Mouse (Mus musculus): Measurements from ENCODE around the gene Lima1. TPM values are rescaled to one million over a fixed set of nuclear protein-coding genes. Genes with fewer than 3 reads are reported as not detected.
A peak's percentile ranks its signal among the peaks of the same experiment; 100 is the strongest.

Lima1 gene
- total and polyA plus RNA-seq, 2 experiments from 2014 or later = 6.9 to 8.0 TPM

- Histone ChIP-seq H3K27ac (no peak overlapping the region), H3K27me3 (ENCODE audit: insufficient read depth, low read length) (no peaks in the 10 kb centered on the region), H3K4me1 (ENCODE audit: insufficient read depth, low read length) (no peaks in the 10 kb centered on the region), H3K9me3 (ENCODE audit: low read length) (no peaks in the 10 kb centered on the region), H3K4me3 (ENCODE audit: low read length) (no peak overlapping the region), H3K4me2 (ENCODE audit: low read depth, low read length) (no peak overlapping the region), H3K36me3 (ENCODE audit: insufficient read depth, low read length) (no peaks in the 10 kb centered on the region), H3K9ac (replicated peaks; ENCODE audit: low read length) (no peak overlapping the region)
- TF ChIP-seq CTCF (IDR thresholded peaks at IDR 0.05; ENCODE audit: low read depth) = no peak
- ATAC-seq = no peak
- DNase-seq (ENCODE audit: low spot score) = no peak
- WGBS = 61% methylated on average over 5 of the region's 5 CpGs
Measured at GRCm38 (mm10) chr15:99797898-99798297, 77.4 kb downstream of the Lima1 start.

GRCm38 (mm10) chr15:99796735-99797134 is 78.5 kb downstream of the Lima1 start:
- no peaks in the 10 kb centered on the region for H3K4me1 ChIP-seq (ENCODE audit: insufficient read depth, low read length)
- DNase-seq (ENCODE audit: low spot score) (peak; percentile 42), ATAC-seq (peak; percentile 59; the same call in 1 of the 2 replicates)
- 60% methylated on average over 9 of the region's 9 CpGs for WGBS
- H3K4me3 ChIP-seq (ENCODE audit: low read length) = no peak overlapping the region
- peak overlapping the region; percentile 48; the same call in 1 of the 2 replicates for H3K27ac ChIP-seq
- TF ChIP-seq CTCF (IDR thresholded peaks at IDR 0.05; ENCODE audit: low read depth) = no peak
- H3K9ac ChIP-seq (replicated peaks; ENCODE audit: low read length) = no peak overlapping the region
- H3K27me3 ChIP-seq (ENCODE audit: insufficient read depth, low read length) = no peaks in the 10 kb centered on the region
- no peaks in the 10 kb centered on the region for H3K36me3 ChIP-seq (ENCODE audit: insufficient read depth, low read length)
- no peak overlapping the region for H3K4me2 ChIP-seq (ENCODE audit: low read depth, low read length)
- no peaks in the 10 kb centered on the region for H3K9me3 ChIP-seq (ENCODE audit: low read length)

- ATAC-seq (no peak), DNase-seq (ENCODE audit: low spot score) (peak; percentile 51)
- Histone ChIP-seq H3K27ac (no peak overlapping the region), H3K4me1 (ENCODE audit: insufficient read depth, low read length) (no peaks in the 10 kb centered on the region), H3K4me2 (ENCODE audit: low read depth, low read length) (no peak overlapping the region), H3K27me3 (ENCODE audit: insufficient read depth, low read length) (no peaks in the 10 kb centered on the region), H3K4me3 (ENCODE audit: low read length) (no peak overlapping the region), H3K9ac (replicated peaks; ENCODE audit: low read length) (no peak overlapping the region), H3K9me3 (ENCODE audit: low read length) (no peaks in the 10 kb centered on the region), H3K36me3 (ENCODE audit: insufficient read depth, low read length) (no peaks in the 10 kb centered on the region)
- peak; percentile 58 for TF ChIP-seq CTCF (IDR thresholded peaks at IDR 0.05; ENCODE audit: low read depth)
- 82% methylated on average over 3 of the region's 3 CpGs for WGBS
Measured at GRCm38 (mm10) chr15:99796066-99796465, 79.2 kb downstream of the Lima1 start.

- peaks cover 6% of the 10 kb centered on the region; the same call in 1 of the 2 replicates for H3K4me1 ChIP-seq (ENCODE audit: insufficient read depth, low read length)
- DNase-seq (ENCODE audit: low spot score) (no peak), ATAC-seq (no peak)
- H3K4me3 ChIP-seq (ENCODE audit: low read length) = no peak overlapping the region
- no peak for TF ChIP-seq CTCF (IDR thresholded peaks at IDR 0.05; ENCODE audit: low read depth)
- no peak overlapping the region for H3K9ac ChIP-seq (replicated peaks; ENCODE audit: low read length)
- H3K4me2 ChIP-seq (ENCODE audit: low read depth, low read length) = no peak overlapping the region
- H3K36me3 ChIP-seq (ENCODE audit: insufficient read depth, low read length) = no peaks in the 10 kb centered on the region
- H3K27me3 ChIP-seq (ENCODE audit: insufficient read depth, low read length) = no peaks in the 10 kb centered on the region
- no peak overlapping the region for H3K27ac ChIP-seq
- no peaks in the 10 kb centered on the region for H3K9me3 ChIP-seq (ENCODE audit: low read length)
- WGBS = 93% methylated on average over 16 of the region's 16 CpGs
Measured at GRCm38 (mm10) chr15:99792221-99792815, 82.9 kb downstream of the Lima1 start.

GRCm38 (mm10) chr15:99791003-99791402 is 84.3 kb downstream of the Lima1 start:
- no peak for TF ChIP-seq CTCF (IDR thresholded peaks at IDR 0.05; ENCODE audit: low read depth)
- Histone ChIP-seq H3K4me1 (ENCODE audit: insufficient read depth, low read length) (peaks cover 8% of the 10 kb centered on the region; the same call in 1 of the 2 replicates), H3K27ac (no peak overlapping the region), H3K27me3 (ENCODE audit: insufficient read depth, low read length) (no peaks in the 10 kb centered on the region), H3K9me3 (ENCODE audit: low read length) (no peaks in the 10 kb centered on the region), H3K4me2 (ENCODE audit: low read depth, low read length) (no peak overlapping the region), H3K9ac (replicated peaks; ENCODE audit: low read length) (no peak overlapping the region), H3K36me3 (ENCODE audit: insufficient read depth, low read length) (no peaks in the 10 kb centered on the region), H3K4me3 (ENCODE audit: low read length) (no peak overlapping the region)
- ATAC-seq = no peak
- WGBS = 81% methylated on average over 3 of the region's 3 CpGs
- no peak for DNase-seq (ENCODE audit: low spot score)

GRCm38 (mm10) chr15:99790464-99790863 is 84.8 kb downstream of the Lima1 start:
- Histone ChIP-seq H3K9ac (replicated peaks; ENCODE audit: low read length) (no peak overlapping the region), H3K27me3 (ENCODE audit: insufficient read depth, low read length) (no peaks in the 10 kb centered on the region), H3K27ac (no peak overlapping the region), H3K4me2 (ENCODE audit: low read depth, low read length) (no peak overlapping the region), H3K4me1 (ENCODE audit: insufficient read depth, low read length) (peaks cover 8% of the 10 kb centered on the region; the same call in 1 of the 2 replicates), H3K36me3 (ENCODE audit: insufficient read depth, low read length) (no peaks in the 10 kb centered on the region), H3K4me3 (ENCODE audit: low read length) (no peak overlapping the region), H3K9me3 (ENCODE audit: low read length) (no peaks in the 10 kb centered on the region)
- DNase-seq (ENCODE audit: low spot score) (no peak), ATAC-seq (no peak)
- 92% methylated on average over 6 of the region's 6 CpGs for WGBS
- no peak for TF ChIP-seq CTCF (IDR thresholded peaks at IDR 0.05; ENCODE audit: low read depth)

- no peak for TF ChIP-seq CTCF (IDR thresholded peaks at IDR 0.05; ENCODE audit: low read depth)
- H3K9ac ChIP-seq (replicated peaks; ENCODE audit: low read length) = 0 out of 2 replicates have a peak overlapping the region, but pooled peaks have one; percentile 13
- peaks cover 8% of the 10 kb centered on the region; the same call in 1 of the 2 replicates for H3K4me1 ChIP-seq (ENCODE audit: insufficient read depth, low read length)
- ATAC-seq (peak; percentile 83), DNase-seq (ENCODE audit: low spot score) (peak; percentile 70)
- no peaks in the 10 kb centered on the region for H3K9me3 ChIP-seq (ENCODE audit: low read length)
- H3K27ac ChIP-seq = peak overlapping the region; percentile 59
- 43% methylated on average over 9 of the region's 9 CpGs for WGBS
- peak overlapping the region; percentile 14; the same call in 1 of the 2 replicates for H3K4me2 ChIP-seq (ENCODE audit: low read depth, low read length)
- no peak overlapping the region for H3K4me3 ChIP-seq (ENCODE audit: low read length)
- H3K27me3 ChIP-seq (ENCODE audit: insufficient read depth, low read length) = no peaks in the 10 kb centered on the region
- no peaks in the 10 kb centered on the region for H3K36me3 ChIP-seq (ENCODE audit: insufficient read depth, low read length)
Measured at GRCm38 (mm10) chr15:99787625-99788120, 87.6 kb downstream of the Lima1 start.

All from hindbrain, postnatal 0 days (tissue).